Mouse (Mus musculus) stomach, postnatal 0 days (tissue): Measurements from ENCODE around the gene Olfr1176.

ENCODE experiments used
- CTCF ChIP-seq: IDR thresholded peaks from 2 replicates; pipeline ENCODE4 v1.5.1; 2016; ENCODE audit warnings: antibody characterized with exemption, low read depth, mild to moderate bottlenecking, moderate library complexity
- EP300 ChIP-seq: optimal IDR thresholded peaks from 2 replicates; pipeline ENCODE3; 2016; ENCODE audit warnings: antibody characterized with exemption

- TF ChIP-seq CTCF = peak; percentile 78
- no peak for TF ChIP-seq EP300
Measured at GRCm38 (mm10) chr2:88356304-88356703, 19.8 kb downstream of the Olfr1176 start.
